Mouse (Mus musculus): Measurements from ENCODE around the gene Tbp.

GRCm38 (mm10) chr17:15540309-15540708 is 40.6 kb downstream of the Tbp start:
- TF ChIP-seq CTCF (IDR thresholded peaks at IDR 0.05; ENCODE audit: control insufficient read depth, insufficient read depth, insufficient read length) (no peak), USF1 (IDR thresholded peaks at IDR 0.05; ENCODE audit: low read depth) (no peak), CEBPB (IDR thresholded peaks at IDR 0.05; ENCODE audit: low read depth) (no peak), MYOD1 (IDR thresholded peaks at IDR 0.05; ENCODE audit: control insufficient read depth, insufficient read length, low read depth) (no peak), MAX (IDR thresholded peaks at IDR 0.05) (no peak), FOSL1 (IDR thresholded peaks at IDR 0.05; ENCODE audit: insufficient read depth, low read length, poor library complexity, severe bottlenecking) (no peak), MYOG (IDR thresholded peaks at IDR 0.05; ENCODE audit: control insufficient read depth, extremely low read depth, insufficient read length) (no peak)

Measured in C2C12 (cell line).